Mouse (Mus musculus) brain, embryonic 14.5 days (tissue): Measurements from ENCODE around the gene Dio1. TPM values are rescaled to one million over a fixed set of nuclear protein-coding genes. Genes with fewer than 3 reads are reported as not detected.
A peak's percentile ranks its signal among the peaks of the same experiment; 100 is the strongest.

Experiments used
- DNase-seq: peaks from one replicate; pipeline ENCODE4 v3.0.0-alpha.2; 2011; ENCODE audit warnings: low read depth
- CTCF ChIP-seq: fragments of 200-500 bp; IDR thresholded peaks from 2 replicates; pipeline ENCODE4 v1.5.1; 2012; ENCODE audit warnings: inconsistent platforms, mild to moderate bottlenecking, moderate library complexity, borderline replicate concordance; ENCODE audit not compliant: insufficient read depth, insufficient read length; ENCODE audit errors: extremely low read depth
- POLR2A ChIP-seq: fragments of 200-500 bp; IDR thresholded peaks from 2 replicates; pipeline ENCODE4 v1.6.1; 2012; ENCODE audit warnings: mild to moderate bottlenecking, inconsistent platforms, borderline replicate concordance; ENCODE audit not compliant: poor library complexity, insufficient read depth, insufficient read length, severe bottlenecking; ENCODE audit errors: extremely low read depth
- polyA plus RNA-seq: library from polyadenylated mRNA; depleted of rRNA; stranded (reverse); fragments of >200 nt; gene quantifications from 2 replicates; pipeline ENCODE4 v1.2.3, GENCODE M21; 2012

The Dio1 gene
- polyA plus RNA-seq, 1 experiment = not detected

- DNase-seq = no peak
- TF ChIP-seq CTCF (no peak), POLR2A (no peak)
Measured at GRCm38 (mm10) chr4:107273683-107274082, 33.3 kb downstream of the Dio1 start.

DNA sequence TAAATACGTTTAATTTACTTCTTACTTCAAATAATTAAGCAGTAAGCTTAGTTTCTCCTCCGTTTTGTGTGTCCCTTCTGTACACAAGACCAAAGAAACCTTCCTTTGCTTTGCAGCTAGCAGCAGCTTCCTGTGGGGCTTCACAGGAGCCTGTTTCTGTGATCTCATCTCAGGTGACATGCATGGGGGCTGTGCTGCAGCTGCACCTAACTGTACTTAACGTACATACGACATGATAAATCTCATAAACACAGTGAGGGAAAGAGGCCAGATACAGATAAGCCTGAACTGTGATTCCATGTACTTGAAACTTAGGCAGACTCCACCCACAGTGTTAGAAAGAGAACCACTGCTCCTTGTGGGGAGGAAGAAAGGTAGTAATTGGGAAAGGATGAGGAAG, 47.0 kb downstream of the Dio1 start:
- TF ChIP-seq CTCF = no peak
- no peak for TF ChIP-seq POLR2A
- DNase-seq = no peak

DNA sequence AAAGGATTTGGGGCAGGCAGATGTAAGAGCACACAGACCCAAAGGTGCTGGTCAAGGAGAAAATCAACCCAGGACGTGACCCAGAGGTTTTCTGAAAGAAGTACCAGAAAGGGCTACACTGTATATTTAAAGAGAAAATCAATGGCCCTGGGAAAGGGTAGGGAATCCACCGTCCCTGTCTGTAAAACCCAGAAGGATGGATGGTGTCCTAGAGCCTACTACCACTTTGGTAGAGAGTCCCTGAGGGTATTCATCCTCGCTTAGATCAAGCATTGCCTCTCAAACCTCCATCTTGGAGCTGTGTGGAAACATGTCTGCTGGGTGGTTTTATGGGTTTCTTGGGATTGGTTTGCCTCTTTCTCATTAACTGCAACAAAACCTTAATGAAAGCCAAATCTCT, 52.6 kb downstream of the Dio1 start:
- peak; percentile 50 for DNase-seq

GRCm38 (mm10) chr4:107253125-107254091, 53.6 kb downstream of the Dio1 start, which contains the start of the genes Lrrc42 and Hspb11:
Lrrc42 (minus strand) TSS chr4:107253532.
Hspb11 (plus strand) TSS chr4:107253593.
- peak; percentile 72 for TF ChIP-seq POLR2A
- TF ChIP-seq CTCF = no peak

More for the DNA sequence above, 52.6 kb downstream of the Dio1 start:
- TF ChIP-seq POLR2A (0 out of 2 replicates have a peak, but pooled peaks have one; percentile 9), CTCF (no peak)

GRCm38 (mm10) chr4:107252522-107252921, 54.4 kb downstream of the Dio1 start:
- no peak for DNase-seq
- TF ChIP-seq POLR2A = no peak
- no peak for TF ChIP-seq CTCF

More at GRCm38 (mm10) chr4:107253125-107254091, 53.6 kb downstream of the Dio1 start, which contains the start of the genes Lrrc42 and Hspb11:
- DNase-seq = peak; percentile 98

DNA sequence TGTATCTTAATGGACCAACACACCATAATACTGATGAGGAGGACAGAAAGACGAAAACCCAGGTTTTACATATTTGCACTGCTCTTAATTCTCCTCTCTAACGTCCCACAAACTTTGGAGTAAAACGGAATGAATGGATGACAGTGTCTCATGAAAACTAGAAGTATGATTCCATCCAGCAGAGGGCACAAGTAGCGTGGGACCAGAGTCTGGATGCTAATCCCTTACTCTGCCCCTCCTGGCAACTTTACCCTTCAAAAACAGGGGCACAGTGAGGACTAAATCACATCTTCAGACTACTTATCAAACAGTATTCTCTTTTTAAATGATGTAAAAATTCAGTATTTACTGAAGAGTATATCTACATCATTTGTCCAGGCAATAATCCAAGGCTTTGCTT, 56.5 kb downstream of the Dio1 start:
- TF ChIP-seq POLR2A (no peak), CTCF (peak; percentile 67; the same call in 1 of the 2 replicates)
- DNase-seq = peak; percentile 73

GRCm38 (mm10) chr4:107249471-107249870, 57.5 kb downstream of the Dio1 start:
- peak; percentile 66 for DNase-seq
- TF ChIP-seq CTCF = no peak
- no peak for TF ChIP-seq POLR2A

DNA sequence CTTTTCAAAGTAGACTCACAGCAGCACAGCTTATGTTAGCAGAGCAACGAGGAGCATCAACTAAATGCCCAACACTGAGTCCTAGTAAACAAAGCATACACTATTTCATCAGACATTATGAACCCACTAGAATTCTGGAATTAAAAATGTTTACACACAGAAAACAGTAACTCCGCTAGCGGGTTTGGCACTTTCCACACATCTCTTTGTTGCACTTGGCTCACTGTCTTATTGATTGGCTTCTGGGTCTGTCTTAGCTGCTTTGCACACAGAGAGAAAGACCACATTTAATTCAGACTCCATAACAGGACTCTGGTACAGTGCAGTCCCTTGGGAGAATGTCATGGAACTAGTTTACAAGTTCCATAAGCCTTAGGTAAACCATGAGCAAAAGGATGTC, 58.9 kb downstream of the Dio1 start:
- peak; percentile 26 for DNase-seq
- TF ChIP-seq CTCF (no peak), POLR2A (no peak)

GRCm38 (mm10) chr4:107247110-107247509, 59.9 kb downstream of the Dio1 start:
- no peak for TF ChIP-seq CTCF
- TF ChIP-seq POLR2A = no peak
- DNase-seq = no peak

GRCm38 (mm10) chr4:107246040-107246439, 60.9 kb downstream of the Dio1 start:
- DNase-seq = no peak
- no peak for TF ChIP-seq POLR2A
- no peak for TF ChIP-seq CTCF

DNA sequence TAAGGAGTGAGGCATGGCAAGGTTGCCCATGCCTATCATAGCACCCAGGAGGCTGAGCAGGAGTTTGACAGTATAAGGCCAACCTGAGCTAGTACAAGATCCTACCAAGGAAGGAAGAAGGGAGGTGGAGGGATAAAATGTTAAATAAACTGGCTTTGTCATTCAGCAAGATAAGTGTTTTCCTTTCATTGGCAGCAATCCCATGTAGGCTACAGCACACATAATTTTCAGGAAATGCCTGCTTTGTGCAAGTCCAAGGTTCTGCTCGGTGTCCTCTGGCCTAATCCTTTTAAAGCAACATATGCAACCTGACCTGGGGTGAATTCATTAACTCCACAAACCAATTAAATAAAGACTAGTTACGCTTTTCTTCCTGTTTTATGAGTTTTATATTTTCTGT, 61.6 kb downstream of the Dio1 start:
- no peak for TF ChIP-seq POLR2A
- no peak for TF ChIP-seq CTCF
- no peak for DNase-seq
